Mouse (Mus musculus): ENCODE measurements at regions not wholly inside any gene's neighbourhood (a gene's known extent, or its start where the extent isn't known, plus 50 kb on each side); places are given as distances from the start of the nearest gene placed in this dataset.

DNA sequence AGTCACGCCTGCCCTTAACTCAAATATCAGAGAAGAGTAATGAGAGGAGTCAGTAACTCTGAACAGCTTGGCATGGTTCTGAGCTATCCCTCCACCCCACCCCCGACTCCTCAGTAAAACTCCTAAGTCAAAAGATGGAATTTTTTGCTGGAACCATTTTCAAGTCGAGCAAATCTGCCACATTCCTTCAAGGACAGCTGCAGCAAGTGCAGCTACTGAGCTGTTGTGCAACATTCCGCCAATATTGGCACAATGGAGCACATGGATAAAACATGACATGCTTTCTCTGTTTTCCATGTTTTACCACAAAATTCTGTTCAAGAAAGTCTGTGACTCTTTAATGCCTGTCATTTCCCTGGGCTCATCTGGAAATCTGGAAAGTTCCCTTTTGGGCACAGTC is 53.1 kb upstream of the Rps6ka3 start:
- TF ChIP-seq CTCF (IDR thresholded peaks at IDR 0.05; ENCODE audit: borderline replicate concordance, insufficient read depth, low read length) (no peak), POLR2A (IDR thresholded peaks at IDR 0.05; ENCODE audit: low read depth, low read length) (no peak)

All from embryonic fibroblast, embryonic 13.5 days (primary cell).